Mouse (Mus musculus) ES-Bruce4 (cell line): ENCODE results near the gene Ankrd28. TPM values are rescaled to one million over a fixed set of nuclear protein-coding genes. Genes with fewer than 3 reads are reported as not detected.

ENCODE experiments used
- H3K27ac ChIP-seq: 2 replicates; pipeline ENCODE4 v1.5.1; 2012; ENCODE audit warnings: low read length, inconsistent platforms; ENCODE audit not compliant: insufficient read depth
- H3K27me3 ChIP-seq: 2 replicates; pipeline ENCODE4 v1.6.1; 2012; ENCODE audit warnings: mild to moderate bottlenecking, low read length, inconsistent platforms; ENCODE audit not compliant: control insufficient read depth, poor library complexity, insufficient read depth, severe bottlenecking
- H3K36me3 ChIP-seq: 2 replicates; pipeline ENCODE4 v1.6.1; 2012; ENCODE audit warnings: inconsistent platforms, mild to moderate bottlenecking, low read length, moderate library complexity; ENCODE audit not compliant: control insufficient read depth, poor library complexity, insufficient read depth, severe bottlenecking
- H3K4me1 ChIP-seq: one replicate; pipeline ENCODE4 v1.8.1; 2011; ENCODE audit warnings: low read length; ENCODE audit not compliant: control insufficient read depth, insufficient read depth
- H3K4me3 ChIP-seq: 2 replicates; pipeline ENCODE4 v1.5.1; 2011; ENCODE audit warnings: low read depth, mild to moderate bottlenecking, low read length
- H3K9ac ChIP-seq: 2 replicates; pipeline ENCODE4 v1.6.1; 2012; ENCODE audit warnings: low read depth, mild to moderate bottlenecking, inconsistent platforms; ENCODE audit not compliant: poor library complexity, severe bottlenecking
- H3K9me3 ChIP-seq: replicated peaks from 2 replicates; pipeline ENCODE4 v1.6.1; 2012; ENCODE audit warnings: mild to moderate bottlenecking, low read length, inconsistent platforms; ENCODE audit not compliant: control insufficient read depth, poor library complexity, insufficient read depth, severe bottlenecking
- CTCF ChIP-seq: IDR thresholded peaks from one replicate; pipeline ENCODE4 v1.8.1; 2011; ENCODE audit warnings: low read depth, low read length
- EP300 ChIP-seq: IDR thresholded peaks from 2 replicates; pipeline ENCODE4 v1.6.1; 2011; ENCODE audit warnings: low read depth, low read length; ENCODE audit not compliant: insufficient read depth
- POLR2A ChIP-seq: IDR thresholded peaks from one replicate; pipeline ENCODE4 v1.8.1; 2011; ENCODE audit warnings: low read length; ENCODE audit not compliant: insufficient read depth
- polyA plus RNA-seq: library from polyadenylated mRNA; stranded (reverse); fragments of >200 nt; gene quantifications from 2 replicates; pipeline ENCODE4 v1.2.4, GENCODE M21; 2011; ENCODE audit warnings: low read depth; ENCODE audit not compliant: missing spikeins, insufficient read depth, insufficient read length

Gene Ankrd28
- polyA plus RNA-seq, 1 experiment = 104 TPM

- H3K9me3 ChIP-seq = no peaks in the 10 kb centered on the region
- no peak overlapping the region for H3K9ac ChIP-seq
- no peak overlapping the region for H3K27ac ChIP-seq
- TF ChIP-seq POLR2A (no peak), EP300 (no peak), CTCF (no peak)
- no peaks in the 10 kb centered on the region for H3K4me1 ChIP-seq
- H3K4me3 ChIP-seq = no peak overlapping the region
- no peaks in the 10 kb centered on the region for H3K36me3 ChIP-seq
- H3K27me3 ChIP-seq = no peaks in the 10 kb centered on the region
Measured at GRCm38 (mm10) chr14:31669642-31670490, 160.6 kb downstream of the Ankrd28 start.

- no peak overlapping the region for H3K4me3 ChIP-seq
- H3K27ac ChIP-seq = no peak overlapping the region
- no peak overlapping the region for H3K9ac ChIP-seq
Measured at GRCm38 (mm10) chr14:31669161-31669611, 161.3 kb downstream of the Ankrd28 start.

GRCm38 (mm10) chr14:31668326-31668725 lies 162.1 kb downstream of the Ankrd28 start:
- H3K36me3 ChIP-seq = no peaks in the 10 kb centered on the region
- no peak overlapping the region for H3K9ac ChIP-seq
- no peaks in the 10 kb centered on the region for H3K9me3 ChIP-seq
- H3K27ac ChIP-seq = no peak overlapping the region
- no peak for TF ChIP-seq CTCF
- no peak for TF ChIP-seq EP300
- no peak for TF ChIP-seq POLR2A
- H3K4me3 ChIP-seq = no peak overlapping the region
- no peaks in the 10 kb centered on the region for H3K4me1 ChIP-seq
- H3K27me3 ChIP-seq = no peaks in the 10 kb centered on the region

More at GRCm38 (mm10) chr14:31669161-31669611, 161.3 kb downstream of the Ankrd28 start:
- no peaks in the 10 kb centered on the region for H3K36me3 ChIP-seq
- no peaks in the 10 kb centered on the region for H3K4me1 ChIP-seq
- no peaks in the 10 kb centered on the region for H3K9me3 ChIP-seq
- TF ChIP-seq POLR2A = no peak
- no peak for TF ChIP-seq CTCF
- no peak for TF ChIP-seq EP300
- no peaks in the 10 kb centered on the region for H3K27me3 ChIP-seq

- Histone ChIP-seq H3K36me3 (no peaks in the 10 kb centered on the region), H3K9ac (no peak overlapping the region), H3K27me3 (no peaks in the 10 kb centered on the region), H3K27ac (no peak overlapping the region), H3K4me3 (no peak overlapping the region), H3K4me1 (no peaks in the 10 kb centered on the region), H3K9me3 (no peaks in the 10 kb centered on the region)
- no peak for TF ChIP-seq POLR2A
- TF ChIP-seq EP300 = no peak
Measured at GRCm38 (mm10) chr14:31667741-31668140, 162.7 kb downstream of the Ankrd28 start.

GRCm38 (mm10) chr14:31666931-31667705 lies 163.3 kb downstream of the Ankrd28 start:
- TF ChIP-seq CTCF (no peak), EP300 (no peak), POLR2A (no peak)
- Histone ChIP-seq H3K36me3 (no peaks in the 10 kb centered on the region), H3K27me3 (no peaks in the 10 kb centered on the region), H3K4me1 (no peaks in the 10 kb centered on the region), H3K4me3 (no peak overlapping the region), H3K27ac (no peak overlapping the region), H3K9ac (no peak overlapping the region), H3K9me3 (no peaks in the 10 kb centered on the region)
